Mouse (Mus musculus): ENCODE data around the gene Ddx43. TPM values are rescaled to one million over a fixed set of nuclear protein-coding genes. Genes with fewer than 3 reads are reported as not detected.

Ddx43 gene
- total and polyA plus RNA-seq, 2 experiments = 0.09 TPM; not detected in 1

DNA sequence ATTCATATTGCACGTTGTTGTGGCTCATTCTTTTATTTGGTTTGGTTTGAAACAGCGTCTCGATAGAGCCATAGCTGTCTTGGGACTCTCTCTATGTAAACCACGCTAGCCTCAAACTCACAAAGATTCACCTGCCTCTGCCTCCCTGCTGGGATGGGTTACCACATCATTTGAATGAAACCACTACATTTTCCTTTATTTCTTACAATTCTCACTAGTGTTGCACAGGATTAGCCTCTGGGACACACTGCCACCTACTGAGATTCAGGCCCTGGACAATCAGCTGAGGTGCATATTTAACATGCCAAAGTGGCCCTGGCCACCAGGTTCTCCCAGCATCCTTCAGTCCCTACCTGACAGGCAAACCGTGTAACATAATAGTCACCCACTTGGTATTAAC, 43.8 kb downstream of the Ddx43 start:
- H3K27ac ChIP-seq (replicated peaks; ENCODE audit: insufficient read depth, low read depth, low read length) = no peak overlapping the region
- no peak overlapping the region for H3K4me3 ChIP-seq (ENCODE audit: insufficient read depth, low read depth, low read length)
- WGBS = 77% methylated on average over 5 of the region's 5 CpGs
- no peaks in the 10 kb centered on the region for H3K4me1 ChIP-seq (ENCODE audit: control insufficient read depth, insufficient read depth, low read length)
- DNase-seq (ENCODE audit: extremely low read depth, low read depth, low spot score) = no peak
- H3K9ac ChIP-seq (ENCODE audit: low read depth, low read length) = no peak overlapping the region
- no peaks in the 10 kb centered on the region for H3K27me3 ChIP-seq (ENCODE audit: control insufficient read depth, insufficient read depth, low read length)
- no peaks in the 10 kb centered on the region for H3K36me3 ChIP-seq (ENCODE audit: control insufficient read depth, insufficient read depth, low read length)
- no peaks in the 10 kb centered on the region for H3K79me2 ChIP-seq (ENCODE audit: control insufficient read depth, insufficient read depth, low read length)
- TF ChIP-seq POLR2A (IDR thresholded peaks at IDR 0.05; ENCODE audit: extremely low read depth, insufficient read depth, low read length) = no peak
- no peak for TF ChIP-seq CTCF (IDR thresholded peaks at IDR 0.05; ENCODE audit: low read depth, low read length)

DNA sequence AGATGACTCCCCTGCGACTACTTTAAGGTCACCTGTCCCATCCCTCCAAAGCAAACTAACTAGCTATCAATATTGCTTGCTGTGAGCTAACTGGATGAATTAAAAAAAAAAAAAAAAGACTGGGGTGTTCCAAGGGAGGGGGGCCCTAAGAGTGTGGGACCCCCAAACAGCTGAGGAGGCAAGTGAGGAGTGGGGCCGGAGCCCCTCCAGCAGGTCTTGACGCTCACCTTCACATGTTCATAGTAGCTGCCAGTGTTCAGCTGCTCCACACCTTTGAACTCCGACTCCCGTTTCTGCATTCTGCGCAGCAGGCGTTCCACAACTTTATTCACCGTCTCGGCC, 46.6 kb downstream of the Ddx43 start:
- no peak for TF ChIP-seq CTCF (IDR thresholded peaks at IDR 0.05; ENCODE audit: low read depth, low read length)
- no peak for TF ChIP-seq POLR2A (IDR thresholded peaks at IDR 0.05; ENCODE audit: extremely low read depth, insufficient read depth, low read length)
- no peak for DNase-seq (ENCODE audit: extremely low read depth, low read depth, low spot score)
- Histone ChIP-seq H3K9ac (ENCODE audit: low read depth, low read length) (peak overlapping the region; percentile 56; the same call in 1 of the 2 replicates), H3K27ac (replicated peaks; ENCODE audit: insufficient read depth, low read depth, low read length) (no peak overlapping the region), H3K4me1 (ENCODE audit: control insufficient read depth, insufficient read depth, low read length) (no peaks in the 10 kb centered on the region), H3K4me3 (ENCODE audit: insufficient read depth, low read depth, low read length) (peak overlapping the region; percentile 63), H3K79me2 (ENCODE audit: control insufficient read depth, insufficient read depth, low read length) (no peaks in the 10 kb centered on the region), H3K36me3 (ENCODE audit: control insufficient read depth, insufficient read depth, low read length) (no peaks in the 10 kb centered on the region), H3K27me3 (ENCODE audit: control insufficient read depth, insufficient read depth, low read length) (no peaks in the 10 kb centered on the region)
- WGBS = 5% methylated on average over 9 of the region's 9 CpGs

DNA sequence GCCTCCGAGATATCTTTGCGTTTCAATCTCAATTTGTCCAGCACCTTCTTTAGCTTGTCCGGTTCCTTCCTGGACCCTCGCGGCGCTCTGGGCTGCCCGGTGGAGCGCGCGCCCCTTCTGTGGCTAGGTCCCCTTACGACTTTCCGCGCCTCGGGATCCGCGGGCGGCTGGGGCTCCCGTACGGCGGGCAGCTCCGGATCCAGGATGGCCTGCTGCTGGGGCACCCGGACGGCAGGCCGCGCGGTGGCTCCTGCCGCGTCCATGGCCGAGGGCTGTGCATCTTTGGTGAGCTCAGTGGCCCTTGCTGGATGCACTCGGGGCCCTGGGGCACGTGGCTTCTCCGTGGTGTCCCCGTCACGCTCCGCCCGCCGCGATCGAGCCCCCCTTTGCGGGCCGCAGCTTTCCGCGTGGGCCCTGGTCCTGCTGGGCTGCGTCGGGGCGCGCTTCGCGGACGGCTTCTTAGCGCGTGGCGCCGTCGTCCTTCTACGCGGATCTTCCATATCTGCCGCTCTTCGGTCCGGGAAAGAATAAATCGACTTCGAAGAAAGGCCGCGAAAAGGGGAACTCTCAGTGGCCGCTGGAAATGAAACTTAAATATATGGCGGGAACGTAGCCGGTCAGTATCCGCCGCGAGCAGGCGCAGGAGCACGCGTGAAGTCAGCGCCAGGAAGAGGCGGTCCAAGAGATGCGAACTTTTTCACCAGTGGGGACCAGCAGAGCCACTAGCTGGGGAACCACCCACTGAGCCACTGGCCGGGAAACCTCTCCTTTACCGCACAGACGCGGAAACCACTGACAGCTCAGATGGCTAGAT, 47.2 kb downstream of the Ddx43 start, which contains the start of gene Cgas:
TSS of gene Cgas (minus strand) at position 659 of the 814 bp plus-strand sequence.
- Histone ChIP-seq H3K27me3 (ENCODE audit: control insufficient read depth, insufficient read depth, low read length) (no peaks in the 10 kb centered on the region), H3K79me2 (ENCODE audit: control insufficient read depth, insufficient read depth, low read length) (no peaks in the 10 kb centered on the region), H3K36me3 (ENCODE audit: control insufficient read depth, insufficient read depth, low read length) (no peaks in the 10 kb centered on the region), H3K27ac (replicated peaks; ENCODE audit: insufficient read depth, low read depth, low read length) (no peak within 1 kb of the TSS), H3K4me3 (ENCODE audit: insufficient read depth, low read depth, low read length) (peak within 1 kb of the TSS; percentile 63), H3K9ac (ENCODE audit: low read depth, low read length) (peak within 1 kb of the TSS; percentile 56), H3K4me1 (ENCODE audit: control insufficient read depth, insufficient read depth, low read length) (peaks cover 2% of the 10 kb centered on the region; the same call in 1 of the 2 replicates)
- DNase-seq (ENCODE audit: extremely low read depth, low read depth, low spot score) = peak; percentile 23
- 2% methylated on average over 81 of the region's 81 CpGs for WGBS
- TF ChIP-seq POLR2A (IDR thresholded peaks at IDR 0.05; ENCODE audit: extremely low read depth, insufficient read depth, low read length) = no peak

DNA sequence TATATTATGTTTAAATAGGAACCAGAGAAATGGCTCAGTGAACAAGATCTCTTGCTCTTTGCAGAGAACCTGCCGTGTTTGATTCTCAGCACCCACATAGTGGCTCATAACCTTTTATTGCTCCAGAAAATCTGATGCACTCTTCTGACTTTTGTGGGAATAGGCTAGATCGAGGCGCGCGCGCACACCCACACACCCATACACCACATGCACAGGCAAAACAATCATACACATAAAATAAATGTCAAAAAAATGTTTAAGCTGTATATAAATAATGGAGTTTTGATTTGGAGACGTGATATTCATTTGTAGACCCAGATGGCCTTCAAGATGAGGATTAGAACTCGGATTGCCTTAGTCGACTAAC, 52.0 kb downstream of the Ddx43 start:
- Histone ChIP-seq H3K27me3 (ENCODE audit: control insufficient read depth, insufficient read depth, low read length) (no peaks in the 10 kb centered on the region), H3K4me3 (ENCODE audit: insufficient read depth, low read depth, low read length) (peak overlapping the region; percentile 96), H3K9ac (ENCODE audit: low read depth, low read length) (no peak overlapping the region), H3K27ac (replicated peaks; ENCODE audit: insufficient read depth, low read depth, low read length) (no peak overlapping the region), H3K79me2 (ENCODE audit: control insufficient read depth, insufficient read depth, low read length) (no peaks in the 10 kb centered on the region; the same call in 1 of the 2 replicates), H3K4me1 (ENCODE audit: control insufficient read depth, insufficient read depth, low read length) (peaks cover 7% of the 10 kb centered on the region; the same call in 1 of the 2 replicates), H3K36me3 (ENCODE audit: control insufficient read depth, insufficient read depth, low read length) (peaks cover 4% of the 10 kb centered on the region; the same call in 1 of the 2 replicates)
- no peak for DNase-seq (ENCODE audit: extremely low read depth, low read depth, low spot score)
- 36% methylated on average over 9 of the region's 9 CpGs for WGBS
- TF ChIP-seq POLR2A (IDR thresholded peaks at IDR 0.05; ENCODE audit: extremely low read depth, insufficient read depth, low read length) = no peak
- TF ChIP-seq CTCF (IDR thresholded peaks at IDR 0.05; ENCODE audit: low read depth, low read length) = no peak

DNA sequence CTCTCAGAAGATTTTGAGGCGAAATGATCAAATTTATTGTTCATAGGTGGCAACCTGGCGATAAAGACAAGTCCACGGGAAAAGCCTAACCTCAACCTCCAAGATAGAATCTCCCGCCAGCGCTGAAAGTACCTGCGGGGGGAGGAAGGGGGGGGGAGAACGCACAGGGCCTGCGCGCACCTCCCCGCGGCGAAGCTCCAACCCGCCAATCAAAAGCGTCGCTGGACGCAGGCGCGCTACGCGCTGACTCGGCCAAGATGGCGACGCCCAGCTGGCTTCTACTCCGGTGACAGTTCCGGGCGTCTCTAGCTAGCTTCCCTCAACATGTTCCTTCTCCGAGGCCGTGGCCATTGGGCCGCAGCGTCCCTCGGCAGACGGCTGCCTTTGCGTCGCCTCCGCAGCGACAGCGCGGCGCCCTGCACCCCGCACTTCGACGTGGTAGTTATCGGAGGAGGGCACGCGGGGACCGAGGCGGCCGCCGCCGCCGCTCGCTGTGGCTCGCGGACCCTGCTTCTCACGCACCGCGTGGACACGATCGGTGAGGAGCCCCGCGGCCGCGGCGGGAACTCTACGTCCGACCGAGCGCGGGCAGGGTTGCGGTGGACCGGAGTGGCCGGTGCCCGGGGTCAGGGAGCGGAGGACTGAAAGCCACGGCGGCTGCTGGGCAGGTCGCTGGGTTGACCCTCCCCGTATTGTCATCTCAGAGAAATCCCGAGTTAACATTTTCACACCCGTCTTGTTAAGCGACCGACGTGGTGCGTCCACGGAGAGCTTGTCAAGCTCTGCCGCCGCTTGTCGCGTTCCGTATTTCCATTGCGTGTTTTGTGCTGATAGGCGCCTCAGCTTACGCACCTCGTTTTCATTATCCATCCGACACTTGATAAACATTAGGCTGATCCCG, 52.6 kb downstream of the Ddx43 start, which contains the start of the genes Mto1 and Gm17324:
TSS of gene Mto1 (plus strand) at position 236 of the 901 bp plus-strand sequence.
TSS of gene Gm17324 (minus strand) at position 814 of the 901 bp plus-strand sequence.
- Histone ChIP-seq H3K36me3 (ENCODE audit: control insufficient read depth, insufficient read depth, low read length) (peaks cover 9% of the 10 kb centered on the region), H3K4me3 (ENCODE audit: insufficient read depth, low read depth, low read length) (peak within 1 kb of the TSS; percentile 96), H3K79me2 (ENCODE audit: control insufficient read depth, insufficient read depth, low read length) (no peaks in the 10 kb centered on the region; the same call in 1 of the 2 replicates), H3K4me1 (ENCODE audit: control insufficient read depth, insufficient read depth, low read length) (peaks cover 7% of the 10 kb centered on the region; the same call in 1 of the 2 replicates), H3K9ac (ENCODE audit: low read depth, low read length) (peak within 1 kb of the TSS; percentile 99), H3K27me3 (ENCODE audit: control insufficient read depth, insufficient read depth, low read length) (no peaks in the 10 kb centered on the region), H3K27ac (replicated peaks; ENCODE audit: insufficient read depth, low read depth, low read length) (peak within 1 kb of the TSS; percentile 86)
- DNase-seq (ENCODE audit: extremely low read depth, low read depth, low spot score) = peak; percentile 73
- under 1% methylated on average over 96 of the region's 96 CpGs for WGBS
- TF ChIP-seq CTCF (IDR thresholded peaks at IDR 0.05; ENCODE audit: low read depth, low read length) (no peak), POLR2A (IDR thresholded peaks at IDR 0.05; ENCODE audit: extremely low read depth, insufficient read depth, low read length) (peak; percentile 69)
